In the genomic region with DNA sequence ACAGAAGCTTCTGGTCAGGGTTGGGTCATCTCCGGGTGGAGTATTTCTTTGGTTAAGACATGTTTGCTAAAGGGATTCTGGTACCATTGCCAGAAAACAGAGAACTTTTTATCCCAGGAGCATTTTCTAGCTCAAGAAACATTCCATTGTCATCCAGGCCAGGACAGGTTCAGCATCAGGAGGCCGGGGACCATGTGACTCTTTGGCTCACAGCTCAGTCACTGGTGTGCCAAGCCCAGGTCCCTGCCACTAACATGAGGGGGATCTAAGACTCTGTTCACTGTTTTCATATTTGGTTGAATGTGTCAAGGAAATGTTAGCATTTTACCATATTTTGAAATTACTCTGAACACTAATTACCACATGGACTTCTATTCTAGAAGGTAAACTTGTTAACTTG, we compare ENCODE assay signal across 14 mouse cellular contexts. TPM values are rescaled to one million over a fixed set of nuclear protein-coding genes. Genes with fewer than 3 reads are reported as not detected.
"Had no signal": no experiment of that assay in that cellular context is flagged by ENCODE, and none has a peak within 500 bp of the region (broad histone marks: within the 10 kb centered on the region; RNA-seq: fewer than 3 reads in every experiment).

No protein-coding gene starts in this region.

- H3K27me3 ChIP-seq: limb, embryonic 12.5 days; liver, embryonic 13.5 days; lung, embryonic 15.5 days; megakaryocyte, embryonic 14.5 days; midbrain, embryonic 12.5 days had no signal

- H3K4me2 ChIP-seq: limb, embryonic 12.5 days; liver, embryonic 13.5 days; lung, embryonic 15.5 days; midbrain, embryonic 12.5 days had no signal

- H3K27ac ChIP-seq: layer of hippocampus, adult 2 months; limb, embryonic 12.5 days; liver, embryonic 13.5 days; lung, embryonic 15.5 days; macrophage; midbrain, embryonic 12.5 days had no signal

- ATAC-seq: liver, postnatal 0 days had no signal

- H3K4me3 ChIP-seq: layer of hippocampus, adult 2 months; limb, embryonic 12.5 days; liver, embryonic 13.5 days; lung, embryonic 15.5 days; midbrain, embryonic 12.5 days had no signal

- DNase-seq: liver; liver, embryonic 13.5 days; liver, postnatal 0 days; thymus, postnatal 36 days had no signal

- H3K9me3 ChIP-seq: limb, embryonic 12.5 days; liver, embryonic 13.5 days; lung, embryonic 15.5 days; midbrain, embryonic 12.5 days had no signal

- H3K9ac ChIP-seq: limb, embryonic 12.5 days; liver, embryonic 13.5 days; liver, postnatal 0 days; lung, embryonic 15.5 days; midbrain, embryonic 12.5 days had no signal

- H3K4me1 ChIP-seq: limb, embryonic 12.5 days; liver, embryonic 13.5 days; lung, embryonic 15.5 days; megakaryocyte, embryonic 14.5 days; midbrain, embryonic 12.5 days had no signal

- H3K36me3 ChIP-seq: limb, embryonic 12.5 days; liver, embryonic 13.5 days; lung, embryonic 15.5 days; midbrain, embryonic 12.5 days had no signal

RNA-seq across cellular contexts. Expression of gene Nutm1, which starts 48.4 kb away (rescaled TPM):
- polyA plus RNA-seq: liver, embryonic 13.5 days; lung, embryonic 15.5 days; macrophage; midbrain, embryonic 12.5 days; neural tube, embryonic 14.5 days had no signal

RNA-seq across cellular contexts. Expression of gene Gm21985, which starts 55.4 kb away (rescaled TPM):
- polyA plus RNA-seq: kidney, embryonic 14.5 days; limb, embryonic 12.5 days; liver, embryonic 13.5 days; liver, postnatal 0 days; lung, embryonic 15.5 days; midbrain, embryonic 12.5 days; neural tube, embryonic 14.5 days; stomach, embryonic 16.5 days; thymus, postnatal 0 days had no signal
